Mouse (Mus musculus): ENCODE results near the gene Nfam1. TPM values are rescaled to one million over a fixed set of nuclear protein-coding genes. Genes with fewer than 3 reads are reported as not detected.
"Not testable (repeated sequence)": the region's sequence is repeated elsewhere in the genome, so short reads cannot be mapped to it uniquely, and the experiment has no call there.

Gene Nfam1
- 1 to 10 TPM; 2.6 to 2.7 TPM for total RNA-seq (2021)

DNA sequence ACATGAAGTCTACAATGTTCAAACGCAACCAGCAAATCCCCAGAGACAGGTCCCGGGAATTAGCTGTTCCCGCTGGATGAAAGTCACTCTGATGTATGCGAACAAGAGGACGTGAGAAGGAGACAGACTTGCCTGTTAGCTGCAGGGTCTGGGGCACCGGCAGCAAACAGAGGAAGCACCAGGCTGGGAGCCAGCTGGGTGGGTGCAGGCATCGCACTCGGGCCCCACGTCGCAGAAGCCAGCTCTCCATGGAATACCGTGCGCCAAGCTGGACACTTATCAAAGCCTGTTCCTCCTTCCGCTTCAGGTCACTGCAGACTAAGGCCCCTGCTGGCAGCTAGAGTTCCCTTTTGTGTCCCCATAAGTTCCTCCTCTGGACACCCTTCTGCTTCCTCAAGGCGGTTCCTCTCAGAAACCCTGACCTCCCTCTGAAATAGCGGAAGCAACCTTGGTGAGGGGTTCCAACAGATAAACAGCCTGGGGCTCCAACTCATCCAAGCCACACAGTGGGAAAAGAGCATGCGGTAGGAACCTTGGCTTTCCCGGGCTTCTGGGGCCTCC is at the start of gene Nfam1:
Gene Nfam1 (minus strand): TSS at position 326 of the 561 bp plus-strand sequence.
- DNase-seq (ENCODE audit: extremely low spot score in 1 of 2, low spot score in 2 of 2): peak in 1 of 2 experiments; percentile 73
- intact Hi-C loops (cut with DNase I): loop anchor here (5.0 kb wide), 1 partner anchor 71 kb away; no protein-coding TSS in a partner anchor

DNA sequence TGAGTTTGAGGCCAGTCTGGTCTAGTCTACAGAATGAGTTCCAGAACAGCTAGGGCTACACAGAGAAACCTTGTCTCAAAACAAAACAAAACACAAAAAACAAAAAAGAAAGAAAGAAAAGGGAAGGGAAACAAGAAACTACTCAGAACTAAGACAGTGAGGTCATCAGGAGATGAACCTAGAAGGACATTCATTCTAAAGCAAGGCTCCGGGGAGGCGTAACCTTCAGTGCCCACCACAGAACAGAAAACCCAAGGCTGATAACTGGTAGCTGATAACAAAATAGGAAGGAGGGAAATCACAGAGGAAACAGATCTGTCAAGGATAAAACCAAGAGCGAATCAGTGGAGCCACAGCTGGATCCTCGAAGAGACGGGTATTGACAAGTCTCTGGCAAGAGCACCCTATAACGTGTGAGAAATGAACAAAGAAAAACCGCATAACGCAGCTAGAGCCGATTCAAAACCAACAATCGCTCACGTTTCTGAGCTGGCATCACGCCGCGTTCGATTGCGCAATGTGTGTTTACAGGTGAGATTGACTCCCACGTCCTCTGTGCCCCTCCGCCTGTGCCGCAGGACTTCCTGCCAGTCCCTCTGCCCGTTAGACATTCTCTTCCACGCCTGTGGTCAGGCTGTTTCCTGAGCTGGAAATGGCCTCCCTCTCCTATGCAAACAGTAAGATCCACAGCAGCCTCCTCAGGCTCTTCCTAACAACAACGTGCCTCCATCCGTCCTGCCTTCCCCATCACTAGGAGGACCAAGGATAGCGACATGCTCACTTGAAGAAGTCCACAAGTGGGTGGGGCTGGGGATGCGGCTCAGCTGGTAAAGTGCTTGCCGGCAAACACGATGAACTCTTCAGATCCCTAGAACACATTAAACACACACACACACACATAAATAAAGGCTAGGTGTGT is 42.8 kb upstream of the Nfam1 start:
- DNase-seq (ENCODE audit: extremely low spot score in 1 of 2, low spot score in 2 of 2): no peak
- intact Hi-C loops (cut with DNase I): no loop called here

DNA sequence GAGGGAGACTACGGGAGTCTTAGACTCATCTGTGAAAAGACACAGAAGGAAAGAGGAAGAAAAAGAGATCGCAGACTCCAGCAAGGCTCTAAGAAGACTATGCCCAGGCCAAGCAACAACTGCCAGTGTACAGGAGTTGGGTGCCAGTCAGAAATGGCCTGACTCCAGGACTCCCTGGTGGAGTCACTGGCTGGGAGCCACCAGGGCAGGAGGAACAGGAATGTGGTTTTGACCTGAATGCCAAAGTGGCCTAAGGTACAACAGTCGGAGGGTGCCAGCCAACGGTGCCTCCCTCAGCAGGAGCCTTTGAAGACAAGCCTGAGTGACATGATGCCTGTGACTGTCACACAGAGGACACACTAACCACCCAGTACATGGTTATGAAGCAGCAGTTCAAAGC is 41.1 kb upstream of the Nfam1 start:
- intact Hi-C loops (cut with DNase I): no loop called here
- no peak for DNase-seq (ENCODE audit: extremely low spot score in 1 of 2, low spot score in 2 of 2)

GRCm38 (mm10) chr15:83071752-83072151 is 38.6 kb upstream of the Nfam1 start:
- no peak for DNase-seq (ENCODE audit: extremely low spot score in 1 of 2, low spot score in 2 of 2)
- intact Hi-C loops (cut with DNase I): no loop called here

DNA sequence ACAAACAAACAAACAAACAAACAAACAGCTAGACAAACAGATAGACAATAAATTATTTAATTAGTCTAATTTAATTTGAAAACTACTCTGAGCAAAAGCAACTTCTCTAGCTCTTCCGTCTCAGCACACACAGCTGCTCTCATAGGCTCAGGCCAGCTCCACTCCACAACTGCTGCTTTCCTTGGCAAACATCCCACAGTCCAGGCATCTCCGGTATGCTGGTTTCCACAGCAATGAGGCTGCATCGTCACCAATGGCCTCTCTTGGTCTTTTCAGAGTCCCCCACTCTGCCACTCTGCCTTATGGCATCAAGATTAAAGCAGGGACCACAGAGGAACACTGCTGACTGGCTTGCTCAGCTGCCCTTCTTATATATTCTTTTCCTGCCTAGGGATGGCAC is 37.8 kb upstream of the Nfam1 start:
- intact Hi-C loops (cut with DNase I): no loop called here
- DNase-seq (ENCODE audit: extremely low spot score in 1 of 2, low spot score in 2 of 2): peak in 1 of 2 experiments; percentile 79

DNA sequence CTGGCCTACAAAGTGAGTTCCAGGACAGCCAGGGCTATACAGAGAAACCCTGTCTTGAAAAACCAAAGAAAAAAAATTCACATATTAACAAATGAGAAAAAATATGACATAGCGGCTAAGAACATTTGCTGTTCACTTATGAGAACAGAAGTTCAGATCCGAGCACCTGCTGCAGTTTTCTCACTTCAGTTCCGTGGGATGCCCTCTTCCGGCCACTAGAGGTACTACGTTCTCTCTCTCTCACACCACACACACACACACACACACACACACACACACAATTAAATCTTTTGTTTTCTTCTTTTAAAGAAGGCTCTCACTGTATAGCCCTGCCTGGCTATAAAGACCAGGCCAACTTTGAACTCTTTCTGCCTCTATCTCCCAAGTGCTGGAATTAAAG is 35.2 kb upstream of the Nfam1 start:
- intact Hi-C loops (cut with DNase I): no loop called here
- no peak for DNase-seq (ENCODE audit: extremely low spot score in 1 of 2, low spot score in 2 of 2)

DNA sequence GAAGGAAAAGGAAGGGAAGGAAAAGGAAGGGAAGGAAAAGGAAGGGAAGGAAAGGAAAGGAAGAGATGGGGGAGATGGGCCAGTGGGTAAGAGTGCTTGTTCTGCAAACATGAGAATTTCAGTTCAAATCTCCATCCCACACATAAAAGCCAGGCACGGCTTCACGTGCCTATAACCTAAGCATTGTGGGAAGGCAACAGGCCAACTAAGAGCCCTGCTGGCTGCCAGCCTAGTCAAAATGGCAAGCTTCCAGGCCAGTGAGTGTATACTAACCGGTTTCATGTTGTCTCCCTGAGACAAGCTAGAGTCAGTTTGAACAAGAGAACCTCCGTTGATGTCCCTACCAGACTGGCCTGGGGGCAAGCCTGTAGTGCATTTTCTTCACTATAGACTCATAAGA is 32.4 kb upstream of the Nfam1 start:
- DNase-seq (ENCODE audit: extremely low spot score in 1 of 2, low spot score in 2 of 2): peak in 1 of 2 experiments; percentile 45
- intact Hi-C loops (cut with DNase I): no loop called here

- DNase-seq (ENCODE audit: extremely low spot score in 1 of 2, low spot score in 2 of 2); intact Hi-C loops (cut with DNase I): not testable (repeated sequence)
These were observed 29.5 kb upstream of the Nfam1 start for GRCm38 (mm10) chr15:83062582-83062981.

DNA sequence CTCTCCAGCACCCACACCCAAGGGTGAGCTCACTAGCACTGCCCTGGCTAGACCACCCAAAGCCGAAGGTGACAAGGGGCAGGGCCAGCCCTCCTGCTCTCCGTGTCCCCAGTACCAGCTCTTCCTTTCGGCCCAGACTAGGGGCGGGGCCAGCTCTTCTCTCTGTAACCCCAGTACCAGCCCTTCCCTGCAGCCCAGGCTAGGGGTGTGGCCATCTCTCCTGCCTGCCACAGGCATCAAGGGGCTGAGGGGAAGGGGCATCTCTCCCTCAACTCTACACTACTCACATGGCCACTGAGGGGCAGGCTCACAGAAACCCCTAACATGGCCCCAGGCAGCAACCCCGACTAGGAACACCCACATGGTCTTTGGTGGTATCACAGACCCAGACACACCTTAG is 28.6 kb upstream of the Nfam1 start:
- intact Hi-C loops (cut with DNase I): no loop called here

DNA sequence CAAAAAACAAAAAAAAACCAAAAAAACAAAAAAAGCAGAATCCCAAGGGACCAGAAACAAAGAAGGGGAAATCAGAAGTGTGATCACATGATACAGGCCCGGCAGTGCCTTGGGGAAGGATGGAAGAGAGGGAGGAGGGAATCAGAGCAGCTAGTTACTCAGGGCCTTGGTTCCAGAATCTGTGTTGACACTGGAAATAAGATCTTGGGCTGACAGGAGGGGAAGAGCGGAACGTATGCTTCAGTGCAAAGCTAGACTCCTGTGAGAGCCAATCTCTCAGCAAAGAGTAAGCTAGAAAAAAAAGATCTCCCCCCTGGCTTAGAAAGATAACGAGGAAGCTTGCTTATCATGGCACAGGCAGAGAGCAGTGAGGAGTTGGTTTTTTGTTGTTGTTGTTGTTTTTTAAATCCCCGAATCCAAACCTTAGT is 26.1 kb upstream of the Nfam1 start:
- intact Hi-C loops (cut with DNase I): no loop called here
- no peak for DNase-seq (ENCODE audit: extremely low spot score in 1 of 2, low spot score in 2 of 2)

More for the DNA sequence above, 28.6 kb upstream of the Nfam1 start:
- peak in 1 of 2 experiments; percentile 25 for DNase-seq (ENCODE audit: extremely low spot score in 1 of 2, low spot score in 2 of 2)

GRCm38 (mm10) chr15:83057533-83057932 is 24.4 kb upstream of the Nfam1 start:
- intact Hi-C loops (cut with DNase I): no loop called here
- no peak for DNase-seq (ENCODE audit: extremely low spot score in 1 of 2, low spot score in 2 of 2)

DNA sequence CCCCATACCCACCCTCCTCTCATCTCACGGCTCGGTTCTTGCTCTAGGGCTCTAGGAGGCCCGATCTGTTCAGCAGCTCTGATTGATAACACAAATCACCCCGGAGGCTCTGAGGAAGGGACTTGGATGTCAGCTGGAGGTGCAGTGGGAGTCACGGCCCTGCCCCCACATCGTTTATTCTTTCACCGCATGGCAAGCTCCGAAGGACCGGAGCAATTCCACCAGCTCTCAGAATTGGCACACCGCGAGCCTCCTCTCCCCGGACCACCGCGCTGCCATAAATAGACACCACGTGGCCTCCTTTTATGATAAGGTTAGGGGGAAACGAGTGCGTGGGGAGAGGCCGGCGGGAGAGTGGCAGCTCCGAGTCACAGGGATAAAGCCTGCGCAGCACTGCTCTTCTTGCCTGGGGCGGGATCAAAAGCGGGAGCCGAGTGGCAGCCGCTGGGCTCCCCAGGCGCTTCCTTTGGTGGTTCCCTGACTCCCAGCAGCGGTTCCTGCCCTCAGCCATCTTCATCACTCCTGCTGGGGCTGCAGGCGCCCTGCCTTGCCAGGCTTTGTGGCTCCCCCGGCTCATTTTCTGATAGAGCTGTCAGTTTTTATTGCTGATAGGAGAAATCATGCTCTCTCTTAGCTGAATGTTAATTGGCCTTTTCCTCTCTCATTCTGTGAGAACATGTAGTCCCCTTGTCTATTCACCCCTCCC is 23.4 kb upstream of the Nfam1 start:
- peak; percentile 55 to 66 for DNase-seq (ENCODE audit: extremely low spot score in 1 of 2, low spot score in 2 of 2)
- intact Hi-C loops (cut with DNase I): no loop called here

GRCm38 (mm10) chr15:83055569-83055968 is 22.5 kb upstream of the Nfam1 start:
- no peak for DNase-seq (ENCODE audit: extremely low spot score in 1 of 2, low spot score in 2 of 2)
- intact Hi-C loops (cut with DNase I): no loop called here

- intact Hi-C loops (cut with DNase I): no loop called here
These were observed 20.2 kb upstream of the Nfam1 start for GRCm38 (mm10) chr15:83053261-83053660.

GRCm38 (mm10) chr15:83052341-83053104 is 19.4 kb upstream of the Nfam1 start:
- intact Hi-C loops (cut with DNase I): no loop called here
- DNase-seq (ENCODE audit: extremely low spot score in 1 of 2, low spot score in 2 of 2): no peak

More at GRCm38 (mm10) chr15:83053261-83053660, 20.2 kb upstream of the Nfam1 start:
- no peak for DNase-seq (ENCODE audit: extremely low spot score in 1 of 2, low spot score in 2 of 2)

DNA sequence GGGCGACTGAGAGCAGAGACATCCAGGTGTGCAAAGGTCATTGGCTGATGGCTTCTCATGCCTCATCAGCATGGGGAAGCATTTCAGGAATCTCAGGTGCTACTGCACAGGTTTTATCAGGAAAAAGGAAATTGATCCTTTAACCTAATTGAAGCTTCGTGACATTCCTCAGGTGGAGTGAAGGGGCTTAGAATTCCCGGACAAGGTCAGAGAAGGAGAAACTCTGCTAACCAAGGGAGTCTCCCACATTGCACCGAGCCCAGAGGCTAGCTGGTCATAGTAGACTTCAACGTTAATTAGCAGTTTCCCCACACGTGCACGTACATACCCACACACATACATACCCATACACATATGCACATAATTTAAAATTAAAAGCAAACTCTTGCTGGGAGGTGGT is 13.6 kb upstream of the Nfam1 start:
- DNase-seq (ENCODE audit: extremely low spot score in 1 of 2, low spot score in 2 of 2): no peak
- intact Hi-C loops (cut with DNase I): no loop called here

DNA sequence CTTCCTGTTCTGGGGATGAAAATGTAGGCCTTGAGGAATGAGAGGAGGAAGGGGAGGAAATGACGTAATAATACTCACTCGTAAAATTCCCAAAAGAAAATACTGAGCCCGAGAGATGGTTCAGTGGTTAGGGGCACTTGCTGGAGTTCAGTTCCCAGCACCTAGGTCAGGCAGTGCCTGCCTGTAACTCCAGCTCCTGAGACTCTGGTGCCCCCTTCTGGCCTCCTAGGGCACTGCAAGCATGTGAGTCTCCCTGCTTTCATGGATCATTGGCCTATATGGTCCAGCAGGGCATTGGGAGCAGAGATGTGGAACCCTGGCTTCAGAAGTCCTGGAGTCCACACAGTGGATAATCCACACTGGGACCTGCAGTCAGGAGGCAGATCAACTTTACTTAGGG is 13.2 kb upstream of the Nfam1 start:
- intact Hi-C loops (cut with DNase I): no loop called here
- no peak for DNase-seq (ENCODE audit: extremely low spot score in 1 of 2, low spot score in 2 of 2)

DNA sequence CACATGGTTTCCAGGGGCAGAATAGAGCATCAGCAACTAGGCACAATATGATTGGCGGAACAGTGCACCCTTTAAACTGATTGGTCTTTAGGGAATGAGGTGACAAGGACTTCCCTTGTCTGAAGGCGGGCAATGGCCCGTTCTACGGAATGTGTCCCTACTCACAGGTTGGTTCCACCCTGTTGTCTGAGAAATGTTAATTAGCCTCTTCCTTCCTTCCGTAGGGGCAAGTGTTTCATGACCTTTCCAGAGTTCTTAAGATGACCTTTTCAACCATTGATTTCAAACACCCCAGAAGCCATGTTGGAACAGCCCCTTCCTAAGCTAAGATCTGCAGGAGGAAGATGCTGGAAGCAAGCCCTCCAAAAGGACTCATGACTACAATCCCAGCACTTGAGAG is 12.5 kb upstream of the Nfam1 start:
- intact Hi-C loops (cut with DNase I); DNase-seq (ENCODE audit: extremely low spot score in 1 of 2, low spot score in 2 of 2): not testable (repeated sequence)

GRCm38 (mm10) chr15:83043362-83043708 is 10.2 kb upstream of the Nfam1 start:
- no peak for DNase-seq (ENCODE audit: extremely low spot score in 1 of 2, low spot score in 2 of 2)
- intact Hi-C loops (cut with DNase I): no loop called here

Data from left cerebral cortex, postnatal 10 days (tissue).